Mouse (Mus musculus) layer of hippocampus, adult 2 months (tissue): ENCODE data around the gene S100a9. TPM values are rescaled to one million over a fixed set of nuclear protein-coding genes. Genes with fewer than 3 reads are reported as not detected.

Experiments
- DNase-seq, 2 experiments: peaks; one replicate each; pipeline ENCODE4 v3.0.0; 2022; ENCODE audit warnings: low spot score in 2 of 2
- H3K27ac ChIP-seq: fragments of 200-600 bp; 2 replicates; pipeline ENCODE4 v1.8.1; 2022
- H3K4me3 ChIP-seq: fragments of 200-600 bp; 2 replicates; pipeline ENCODE4 v1.8.1; 2022; ENCODE audit warnings: mild to moderate bottlenecking
- CTCF ChIP-seq: fragments of 200-600 bp; conservative IDR thresholded peaks from 2 replicates; pipeline ENCODE4 v1.8.1; 2022; ENCODE audit warnings: antibody characterized with exemption, mild to moderate bottlenecking, moderate library complexity
- total RNA-seq, 2 experiments: library from RNA; stranded (reverse); gene quantifications; 2 replicates each; pipeline ENCODE4 v1.2.3; 2021

S100a9 gene
- total RNA-seq, 2 experiments from 2014 or later: not detected

- TF ChIP-seq CTCF: no peak
- H3K4me3 ChIP-seq: no peak within 1 kb of the TSS
- no peak for DNase-seq
- no peak within 1 kb of the TSS for H3K27ac ChIP-seq
Observed at GRCm38 (mm10) chr3:90653717-90654116, 41.8 kb downstream of the S100a9 start, which contains the start of gene S100a7a. Gene S100a7a (plus strand): TSS chr3:90654017.

GRCm38 (mm10) chr3:90652878-90653508 lies 42.5 kb downstream of the S100a9 start:
- peak; percentile 94 for TF ChIP-seq CTCF

GRCm38 (mm10) chr3:90649832-90650231 lies 45.7 kb downstream of the S100a9 start:
- TF ChIP-seq CTCF: no peak
- Histone ChIP-seq H3K4me3 (no peak overlapping the region), H3K27ac (no peak overlapping the region)
- DNase-seq: no peak

More at GRCm38 (mm10) chr3:90652878-90653508, 42.5 kb downstream of the S100a9 start:
- DNase-seq: peak; percentile 70 to 82
- no peak overlapping the region for H3K4me3 ChIP-seq
- no peak overlapping the region for H3K27ac ChIP-seq

GRCm38 (mm10) chr3:90648981-90649380 lies 46.5 kb downstream of the S100a9 start:
- H3K4me3 ChIP-seq: no peak overlapping the region
- no peak for TF ChIP-seq CTCF
- no peak for DNase-seq
- peak overlapping the region; percentile 72 for H3K27ac ChIP-seq

GRCm38 (mm10) chr3:90647291-90647690 lies 48.2 kb downstream of the S100a9 start:
- Histone ChIP-seq H3K4me3 (no peak overlapping the region), H3K27ac (no peak overlapping the region)
- no peak for TF ChIP-seq CTCF
- DNase-seq: no peak

GRCm38 (mm10) chr3:90644220-90644619 lies 51.3 kb downstream of the S100a9 start:
- Histone ChIP-seq H3K4me3 (no peak overlapping the region), H3K27ac (no peak overlapping the region)
- DNase-seq: peak in 1 of 2 experiments; percentile 18
- peak; percentile 81 for TF ChIP-seq CTCF

Other genes starting within 250 kb of the S100a9 start
- 1 to 10 TPM; 6.5 to 7.4 TPM for gene Npr1, start 229.9 kb downstream of the S100a9 start, total RNA-seq
- gene Ilf2, start 219.6 kb downstream of the S100a9 start, total RNA-seq: 10 to 100 TPM; 85.4 to 88.0 TPM
- gene Snapin, start 204.7 kb downstream of the S100a9 start, total RNA-seq: 10 to 100 TPM; 53.4 to 54.5 TPM
- 100 to 1,000 TPM; 152 to 153 TPM for gene Chtop, start 186.2 kb downstream of the S100a9 start, total RNA-seq
- gene S100a1, start 181.3 kb downstream of the S100a9 start, total RNA-seq: 10 to 100 TPM; 89.9 to 92.1 TPM
- 10 to 100 TPM; 20.2 to 20.6 TPM for gene S100a13, start 181.3 kb downstream of the S100a9 start, total RNA-seq
- gene S100a14, start 168.9 kb downstream of the S100a9 start, total RNA-seq: under 1 TPM; 0.49 to 0.95 TPM
- gene S100a16, start 158.5 kb downstream of the S100a9 start, total RNA-seq: 10 to 100 TPM; 79.0 to 82.8 TPM
- under 1 TPM; 0.64 to 0.79 TPM for gene S100a3, start 135.1 kb downstream of the S100a9 start, total RNA-seq
- gene S100a2, start 105.5 kb downstream of the S100a9 start, total RNA-seq: not detected
- gene Gm42674, start 93.8 kb downstream of the S100a9 start, total RNA-seq: not detected
- gene S100a4, start 92.0 kb downstream of the S100a9 start, total RNA-seq: 1 to 10 TPM; 3.4 to 5.7 TPM
- gene S100a5, start 87.2 kb downstream of the S100a9 start, total RNA-seq: not detected
- gene S100a6, start 82.8 kb downstream of the S100a9 start, total RNA-seq: 10 to 100 TPM; 18.4 to 21.8 TPM
- under 1 TPM; 0.37 to 0.67 TPM for gene S100a7a, start 41.7 kb downstream of the S100a9 start, total RNA-seq
- gene S100a8, start 26.7 kb downstream of the S100a9 start, total RNA-seq: not detected
- gene Pglyrp4, start 31.2 kb upstream of the S100a9 start, total RNA-seq: not detected
- gene Gm5849, start 82.2 kb upstream of the S100a9 start, total RNA-seq: not detected